Mouse (Mus musculus) splenic B cell, adult 2 months (primary cell): ENCODE results near the gene Mindy4.

ENCODE experiments used
- DNase-seq: peaks from one replicate; pipeline ENCODE4 v3.0.0-alpha.2; 2011; ENCODE audit warnings: low read depth, low spot score
- H3K27me3 ChIP-seq: 2 replicates; pipeline ENCODE4 v1.6.1; 2012; ENCODE audit warnings: mild to moderate bottlenecking, low read length, moderate library complexity, mixed read lengths; ENCODE audit not compliant: control insufficient read depth, poor library complexity, insufficient read depth, severe bottlenecking
- H3K36me3 ChIP-seq: 2 replicates; pipeline ENCODE4 v1.6.1; 2012; ENCODE audit warnings: mild to moderate bottlenecking, low read length, moderate library complexity, mixed read lengths; ENCODE audit not compliant: control insufficient read depth, poor library complexity, insufficient read depth, severe bottlenecking

Gene Mindy4

DNA sequence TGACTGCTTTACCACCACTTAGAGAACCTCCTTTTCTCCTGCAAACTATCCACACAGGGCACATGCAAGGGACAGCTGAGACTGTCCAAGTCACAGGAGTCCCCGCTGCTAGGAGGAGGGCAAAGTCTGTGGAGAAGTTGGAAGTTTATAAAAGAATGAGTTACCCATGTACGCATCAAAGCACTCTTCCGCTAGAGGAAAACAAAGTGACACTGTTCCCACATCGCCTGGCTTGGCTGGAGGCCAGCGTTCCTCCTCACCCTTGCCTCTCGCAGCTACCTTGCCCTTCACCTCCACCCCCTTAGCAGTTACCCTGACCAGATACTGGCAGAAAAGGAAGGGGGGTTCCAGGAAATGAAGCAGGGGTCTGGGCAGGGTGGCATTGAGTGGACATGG is 154.5 kb downstream of the Mindy4 start:
- Histone ChIP-seq H3K27me3 (peaks cover under 1% of the 10 kb centered on the region; the same call in 1 of the 2 replicates), H3K36me3 (no peaks in the 10 kb centered on the region)
- DNase-seq = no peak

DNA sequence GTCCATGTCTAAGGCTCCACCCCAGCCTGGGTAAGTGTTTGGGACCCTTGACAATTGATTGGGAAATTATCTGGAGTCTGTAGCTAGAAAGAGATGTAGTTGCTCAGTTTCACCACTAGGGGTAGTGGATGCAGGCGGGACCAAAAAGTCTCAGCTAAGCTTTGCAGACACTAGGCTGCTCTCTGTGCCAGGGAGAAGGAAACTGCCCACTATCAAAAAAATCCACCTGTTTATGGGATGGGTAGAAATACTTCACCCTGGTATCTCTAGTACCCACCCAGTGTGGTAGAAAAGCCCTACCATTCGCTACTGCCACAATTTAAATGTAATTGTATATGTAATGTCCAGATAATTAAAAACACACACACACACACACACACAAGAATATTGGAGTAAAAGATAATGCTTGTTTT is 155.6 kb downstream of the Mindy4 start:
- H3K36me3 ChIP-seq = no peaks in the 10 kb centered on the region
- DNase-seq = peak; percentile 35

DNA sequence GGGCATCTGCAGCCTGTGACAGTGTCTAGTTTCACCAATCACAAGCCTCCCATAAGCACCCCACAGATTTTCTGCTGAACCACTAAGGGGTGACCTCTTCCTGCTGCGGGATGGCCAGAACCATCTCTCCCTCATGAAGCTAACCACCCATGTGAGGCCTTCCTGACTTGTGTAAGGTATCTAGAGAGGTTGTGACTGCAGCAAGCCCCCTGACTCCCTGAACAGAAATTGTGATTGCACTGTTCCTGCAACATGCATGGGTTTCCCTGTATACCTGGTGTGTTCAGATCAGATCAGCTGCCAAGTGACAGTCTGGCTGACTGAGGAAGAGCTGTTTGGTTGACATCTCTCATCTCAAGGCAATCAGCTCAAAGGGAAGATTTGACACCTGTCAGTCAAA is 159.5 kb downstream of the Mindy4 start:
- H3K36me3 ChIP-seq = no peaks in the 10 kb centered on the region
- no peaks in the 10 kb centered on the region for H3K27me3 ChIP-seq
- no peak for DNase-seq

More for the DNA sequence above, 155.6 kb downstream of the Mindy4 start:
- no peaks in the 10 kb centered on the region for H3K27me3 ChIP-seq

DNA sequence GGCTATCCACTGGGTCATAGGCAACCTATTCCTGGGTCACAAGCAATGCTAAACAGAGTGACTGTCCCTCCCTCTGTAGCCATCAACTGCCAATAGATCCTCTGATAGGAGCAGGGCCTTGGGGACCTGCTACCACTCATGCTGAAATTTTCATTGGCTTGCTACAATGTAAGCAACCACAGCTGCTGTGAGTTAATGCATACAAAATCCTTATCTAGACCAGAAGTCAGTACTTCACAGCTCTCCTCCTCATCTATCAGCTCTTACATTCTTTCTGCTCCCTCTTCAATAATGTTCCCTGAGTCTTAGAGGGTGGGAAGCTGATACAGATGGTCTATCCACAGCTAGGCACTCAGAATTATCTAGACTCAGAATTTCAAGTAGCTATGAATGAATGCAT is 163.9 kb downstream of the Mindy4 start:
- no peaks in the 10 kb centered on the region for H3K27me3 ChIP-seq

More for the DNA sequence above, 163.9 kb downstream of the Mindy4 start:
- no peak for DNase-seq
- H3K36me3 ChIP-seq = no peaks in the 10 kb centered on the region
